Mouse (Mus musculus): ENCODE measurements at regions not wholly inside any gene's neighbourhood (a gene's known extent, or its start where the extent isn't known, plus 50 kb on each side); places are given as distances from the start of the nearest gene placed in this dataset.

- TF ChIP-seq CTCF (conservative IDR thresholded peaks at IDR 0.05; ENCODE audit: insufficient read depth, insufficient read length, low read depth, low read length) (no peak), POLR2A (IDR thresholded peaks at IDR 0.05; ENCODE audit: low read depth, low read length) (no peak)
- DNase-seq: no peak
- H3K36me3 ChIP-seq (ENCODE audit: control insufficient read depth, insufficient read depth, low read length): no peaks in the 10 kb centered on the region
- H3K4me3 ChIP-seq (ENCODE audit: insufficient read depth, low read depth, low read length): no peak overlapping the region
- H3K4me1 ChIP-seq (ENCODE audit: control insufficient read depth, insufficient read depth, low read length): no peaks in the 10 kb centered on the region
- no peaks in the 10 kb centered on the region for H3K27me3 ChIP-seq (replicated peaks; ENCODE audit: control insufficient read depth, insufficient read depth, low read length)
- 79% methylated on average over 3 of the region's 3 CpGs for WGBS
- H3K27ac ChIP-seq (ENCODE audit: insufficient read depth, low read depth, low read length): no peak overlapping the region
Observed at GRCm38 (mm10) chr2:48404460-48404859, 409.4 kb upstream of the Acvr2a start.

GRCm38 (mm10) chr2:48407876-48408275, 406.0 kb upstream of the Acvr2a start:
- 78% methylated on average over 5 of the region's 5 CpGs for WGBS
- Histone ChIP-seq H3K27me3 (replicated peaks; ENCODE audit: control insufficient read depth, insufficient read depth, low read length) (no peaks in the 10 kb centered on the region), H3K4me1 (ENCODE audit: control insufficient read depth, insufficient read depth, low read length) (0 out of 2 replicates have a peak, but pooled peaks cover 7% of the 10 kb centered on the region), H3K36me3 (ENCODE audit: control insufficient read depth, insufficient read depth, low read length) (no peaks in the 10 kb centered on the region), H3K27ac (ENCODE audit: insufficient read depth, low read depth, low read length) (no peak overlapping the region), H3K4me3 (ENCODE audit: insufficient read depth, low read depth, low read length) (no peak overlapping the region)
- no peak for DNase-seq
- no peak for TF ChIP-seq CTCF (conservative IDR thresholded peaks at IDR 0.05; ENCODE audit: insufficient read depth, insufficient read length, low read depth, low read length)
- TF ChIP-seq POLR2A (IDR thresholded peaks at IDR 0.05; ENCODE audit: low read depth, low read length): no peak

GRCm38 (mm10) chr2:48409876-48410275, 404.0 kb upstream of the Acvr2a start:
- no peak for TF ChIP-seq CTCF (conservative IDR thresholded peaks at IDR 0.05; ENCODE audit: insufficient read depth, insufficient read length, low read depth, low read length)
- TF ChIP-seq POLR2A (IDR thresholded peaks at IDR 0.05; ENCODE audit: low read depth, low read length): no peak
- no peak for DNase-seq
- Histone ChIP-seq H3K27me3 (replicated peaks; ENCODE audit: control insufficient read depth, insufficient read depth, low read length) (no peaks in the 10 kb centered on the region), H3K4me1 (ENCODE audit: control insufficient read depth, insufficient read depth, low read length) (peaks cover 9% of the 10 kb centered on the region; the same call in 1 of the 2 replicates), H3K36me3 (ENCODE audit: control insufficient read depth, insufficient read depth, low read length) (no peaks in the 10 kb centered on the region), H3K27ac (ENCODE audit: insufficient read depth, low read depth, low read length) (no peak overlapping the region), H3K4me3 (ENCODE audit: insufficient read depth, low read depth, low read length) (no peak overlapping the region)
- 73% methylated on average over 4 of the region's 4 CpGs for WGBS

- TF ChIP-seq POLR2A (IDR thresholded peaks at IDR 0.05; ENCODE audit: low read depth, low read length) (no peak), CTCF (conservative IDR thresholded peaks at IDR 0.05; ENCODE audit: insufficient read depth, insufficient read length, low read depth, low read length) (no peak)
- H3K36me3 ChIP-seq (ENCODE audit: control insufficient read depth, insufficient read depth, low read length): no peaks in the 10 kb centered on the region
- H3K4me3 ChIP-seq (ENCODE audit: insufficient read depth, low read depth, low read length): no peak overlapping the region
- H3K27me3 ChIP-seq (replicated peaks; ENCODE audit: control insufficient read depth, insufficient read depth, low read length): no peaks in the 10 kb centered on the region
- peaks cover 9% of the 10 kb centered on the region; the same call in 1 of the 2 replicates for H3K4me1 ChIP-seq (ENCODE audit: control insufficient read depth, insufficient read depth, low read length)
- H3K27ac ChIP-seq (ENCODE audit: insufficient read depth, low read depth, low read length): no peak overlapping the region
- peak; percentile 47 for DNase-seq
- WGBS: 88% methylated on average over 1 of the region's 1 CpGs
Observed at GRCm38 (mm10) chr2:48411392-48411791, 402.5 kb upstream of the Acvr2a start.

- Histone ChIP-seq H3K4me1 (ENCODE audit: control insufficient read depth, insufficient read depth, low read length) (peaks cover 9% of the 10 kb centered on the region; the same call in 1 of the 2 replicates), H3K36me3 (ENCODE audit: control insufficient read depth, insufficient read depth, low read length) (no peaks in the 10 kb centered on the region), H3K4me3 (ENCODE audit: insufficient read depth, low read depth, low read length) (no peak overlapping the region), H3K27ac (ENCODE audit: insufficient read depth, low read depth, low read length) (peak overlapping the region; percentile 76), H3K27me3 (replicated peaks; ENCODE audit: control insufficient read depth, insufficient read depth, low read length) (no peaks in the 10 kb centered on the region)
- peak; percentile 87 for DNase-seq
- 37% methylated on average over 4 of the region's 4 CpGs for WGBS
- no peak for TF ChIP-seq CTCF (conservative IDR thresholded peaks at IDR 0.05; ENCODE audit: insufficient read depth, insufficient read length, low read depth, low read length)
- TF ChIP-seq POLR2A (IDR thresholded peaks at IDR 0.05; ENCODE audit: low read depth, low read length): no peak
Observed at GRCm38 (mm10) chr2:48412683-48413440, 401.0 kb upstream of the Acvr2a start.

- H3K4me1 ChIP-seq (ENCODE audit: control insufficient read depth, insufficient read depth, low read length): peaks cover 9% of the 10 kb centered on the region; the same call in 1 of the 2 replicates
- no peak overlapping the region for H3K4me3 ChIP-seq (ENCODE audit: insufficient read depth, low read depth, low read length)
- H3K36me3 ChIP-seq (ENCODE audit: control insufficient read depth, insufficient read depth, low read length): no peaks in the 10 kb centered on the region
- TF ChIP-seq POLR2A (IDR thresholded peaks at IDR 0.05; ENCODE audit: low read depth, low read length): no peak
- WGBS: 77% methylated on average over 10 of the region's 10 CpGs
- no peak for DNase-seq
- H3K27me3 ChIP-seq (replicated peaks; ENCODE audit: control insufficient read depth, insufficient read depth, low read length): no peaks in the 10 kb centered on the region
- H3K27ac ChIP-seq (ENCODE audit: insufficient read depth, low read depth, low read length): no peak overlapping the region
Observed at GRCm38 (mm10) chr2:48414596-48415481, 399.1 kb upstream of the Acvr2a start.

GRCm38 (mm10) chr2:48416207-48416750, 397.6 kb upstream of the Acvr2a start:
- no peak overlapping the region for H3K27ac ChIP-seq (ENCODE audit: insufficient read depth, low read depth, low read length)
- WGBS: 58% methylated on average over 3 of the region's 3 CpGs
- no peak for DNase-seq
- H3K4me1 ChIP-seq (ENCODE audit: control insufficient read depth, insufficient read depth, low read length): peaks cover 8% of the 10 kb centered on the region; the same call in 1 of the 2 replicates
- H3K27me3 ChIP-seq (replicated peaks; ENCODE audit: control insufficient read depth, insufficient read depth, low read length): no peaks in the 10 kb centered on the region
- H3K4me3 ChIP-seq (ENCODE audit: insufficient read depth, low read depth, low read length): no peak overlapping the region
- TF ChIP-seq CTCF (conservative IDR thresholded peaks at IDR 0.05; ENCODE audit: insufficient read depth, insufficient read length, low read depth, low read length): no peak
- TF ChIP-seq POLR2A (IDR thresholded peaks at IDR 0.05; ENCODE audit: low read depth, low read length): no peak
- no peaks in the 10 kb centered on the region for H3K36me3 ChIP-seq (ENCODE audit: control insufficient read depth, insufficient read depth, low read length)
